Mouse (Mus musculus): ENCODE measurements around the gene Lrrc73. TPM values are rescaled to one million over a fixed set of nuclear protein-coding genes. Genes with fewer than 3 reads are reported as not detected.

The Lrrc73 gene
- polyA plus RNA-seq, 1 experiment: 6.8 TPM

- no peak for DNase-seq
- H3K4me1 ChIP-seq (ENCODE audit: control insufficient read depth, insufficient read depth, low read length): peaks cover 7% of the 10 kb centered on the region
- WGBS: 27% methylated on average over 6 of the region's 6 CpGs
- TF ChIP-seq CTCF (IDR thresholded peaks at IDR 0.05; ENCODE audit: insufficient read depth, low read length): no peak
- H3K4me3 ChIP-seq (replicated peaks; ENCODE audit: extremely low read depth, low read depth, low read length): no peak overlapping the region
Measured at GRCm38 (mm10) chr17:46255147-46255546, 1.8 kb downstream of the Lrrc73 start.

GRCm38 (mm10) chr17:46258279-46259053, 5.1 kb downstream of the Lrrc73 start:
- H3K4me1 ChIP-seq (ENCODE audit: control insufficient read depth, insufficient read depth, low read length): peaks cover 5% of the 10 kb centered on the region
- 75% methylated on average over 30 of the region's 30 CpGs for WGBS
- TF ChIP-seq POLR2A (IDR thresholded peaks at IDR 0.05; ENCODE audit: borderline replicate concordance, extremely low read depth, low read depth, low read length): no peak
- no peak for TF ChIP-seq CTCF (IDR thresholded peaks at IDR 0.05; ENCODE audit: insufficient read depth, low read length)

GRCm38 (mm10) chr17:46259675-46260074, 6.3 kb downstream of the Lrrc73 start:
- H3K4me1 ChIP-seq (ENCODE audit: control insufficient read depth, insufficient read depth, low read length): no peaks in the 10 kb centered on the region
- no peak for DNase-seq
- no peak overlapping the region for H3K4me3 ChIP-seq (replicated peaks; ENCODE audit: extremely low read depth, low read depth, low read length)
- TF ChIP-seq POLR2A (IDR thresholded peaks at IDR 0.05; ENCODE audit: borderline replicate concordance, extremely low read depth, low read depth, low read length) (no peak), CTCF (IDR thresholded peaks at IDR 0.05; ENCODE audit: insufficient read depth, low read length) (no peak)
- WGBS: 83% methylated on average over 17 of the region's 17 CpGs

More at GRCm38 (mm10) chr17:46258279-46259053, 5.1 kb downstream of the Lrrc73 start:
- no peak for DNase-seq
- no peak overlapping the region for H3K4me3 ChIP-seq (replicated peaks; ENCODE audit: extremely low read depth, low read depth, low read length)

- no peak for TF ChIP-seq POLR2A (IDR thresholded peaks at IDR 0.05; ENCODE audit: borderline replicate concordance, extremely low read depth, low read depth, low read length)
- TF ChIP-seq CTCF (IDR thresholded peaks at IDR 0.05; ENCODE audit: insufficient read depth, low read length): no peak
- no peak for DNase-seq
- 79% methylated on average over 5 of the region's 5 CpGs for WGBS
- Histone ChIP-seq H3K4me3 (replicated peaks; ENCODE audit: extremely low read depth, low read depth, low read length) (no peak overlapping the region), H3K4me1 (ENCODE audit: control insufficient read depth, insufficient read depth, low read length) (no peaks in the 10 kb centered on the region)
Measured at GRCm38 (mm10) chr17:46262201-46262694, 8.9 kb downstream of the Lrrc73 start.

- no peaks in the 10 kb centered on the region for H3K4me1 ChIP-seq (ENCODE audit: control insufficient read depth, insufficient read depth, low read length)
- 76% methylated on average over 12 of the region's 12 CpGs for WGBS
- H3K4me3 ChIP-seq (replicated peaks; ENCODE audit: extremely low read depth, low read depth, low read length): no peak overlapping the region
- no peak for DNase-seq
- TF ChIP-seq POLR2A (IDR thresholded peaks at IDR 0.05; ENCODE audit: borderline replicate concordance, extremely low read depth, low read depth, low read length): no peak
- no peak for TF ChIP-seq CTCF (IDR thresholded peaks at IDR 0.05; ENCODE audit: insufficient read depth, low read length)
Measured at GRCm38 (mm10) chr17:46265502-46265901, 12.2 kb downstream of the Lrrc73 start.

GRCm38 (mm10) chr17:46265918-46266618, 12.7 kb downstream of the Lrrc73 start:
- peak; percentile 79 for DNase-seq
- no peaks in the 10 kb centered on the region for H3K4me1 ChIP-seq (ENCODE audit: control insufficient read depth, insufficient read depth, low read length)
- 18% methylated on average over 14 of the region's 14 CpGs for WGBS

GRCm38 (mm10) chr17:46266986-46267385, 13.7 kb downstream of the Lrrc73 start:
- TF ChIP-seq POLR2A (IDR thresholded peaks at IDR 0.05; ENCODE audit: borderline replicate concordance, extremely low read depth, low read depth, low read length) (no peak), CTCF (IDR thresholded peaks at IDR 0.05; ENCODE audit: insufficient read depth, low read length) (no peak)
- no peak for DNase-seq
- H3K4me3 ChIP-seq (replicated peaks; ENCODE audit: extremely low read depth, low read depth, low read length): no peak overlapping the region
- no peaks in the 10 kb centered on the region for H3K4me1 ChIP-seq (ENCODE audit: control insufficient read depth, insufficient read depth, low read length)
- 67% methylated on average over 6 of the region's 6 CpGs for WGBS

More at GRCm38 (mm10) chr17:46265918-46266618, 12.7 kb downstream of the Lrrc73 start:
- no peak overlapping the region for H3K4me3 ChIP-seq (replicated peaks; ENCODE audit: extremely low read depth, low read depth, low read length)
- TF ChIP-seq CTCF (IDR thresholded peaks at IDR 0.05; ENCODE audit: insufficient read depth, low read length) (peak; percentile 85), POLR2A (IDR thresholded peaks at IDR 0.05; ENCODE audit: borderline replicate concordance, extremely low read depth, low read depth, low read length) (no peak)

GRCm38 (mm10) chr17:46267511-46267910, 14.2 kb downstream of the Lrrc73 start:
- Histone ChIP-seq H3K4me1 (ENCODE audit: control insufficient read depth, insufficient read depth, low read length) (no peaks in the 10 kb centered on the region), H3K4me3 (replicated peaks; ENCODE audit: extremely low read depth, low read depth, low read length) (no peak overlapping the region)
- DNase-seq: no peak
- 83% methylated on average over 7 of the region's 7 CpGs for WGBS
- TF ChIP-seq CTCF (IDR thresholded peaks at IDR 0.05; ENCODE audit: insufficient read depth, low read length) (no peak), POLR2A (IDR thresholded peaks at IDR 0.05; ENCODE audit: borderline replicate concordance, extremely low read depth, low read depth, low read length) (no peak)

- no peak for DNase-seq
- WGBS: 77% methylated on average over 10 of the region's 10 CpGs
- no peaks in the 10 kb centered on the region for H3K4me1 ChIP-seq (ENCODE audit: control insufficient read depth, insufficient read depth, low read length)
- H3K4me3 ChIP-seq (replicated peaks; ENCODE audit: extremely low read depth, low read depth, low read length): no peak overlapping the region
- no peak for TF ChIP-seq CTCF (IDR thresholded peaks at IDR 0.05; ENCODE audit: insufficient read depth, low read length)
- no peak for TF ChIP-seq POLR2A (IDR thresholded peaks at IDR 0.05; ENCODE audit: borderline replicate concordance, extremely low read depth, low read depth, low read length)
Measured at GRCm38 (mm10) chr17:46268026-46268720, 14.8 kb downstream of the Lrrc73 start.
